Mouse (Mus musculus) thymus, adult 18-20 months (tissue): Measurements from ENCODE around the gene Col16a1.

Source experiments
- DNase-seq, 2 experiments: peaks; one replicate each; pipeline ENCODE4 v3.0.0; 2022; ENCODE audit warnings: mixed read lengths in 2 of 2

Col16a1 gene

DNA sequence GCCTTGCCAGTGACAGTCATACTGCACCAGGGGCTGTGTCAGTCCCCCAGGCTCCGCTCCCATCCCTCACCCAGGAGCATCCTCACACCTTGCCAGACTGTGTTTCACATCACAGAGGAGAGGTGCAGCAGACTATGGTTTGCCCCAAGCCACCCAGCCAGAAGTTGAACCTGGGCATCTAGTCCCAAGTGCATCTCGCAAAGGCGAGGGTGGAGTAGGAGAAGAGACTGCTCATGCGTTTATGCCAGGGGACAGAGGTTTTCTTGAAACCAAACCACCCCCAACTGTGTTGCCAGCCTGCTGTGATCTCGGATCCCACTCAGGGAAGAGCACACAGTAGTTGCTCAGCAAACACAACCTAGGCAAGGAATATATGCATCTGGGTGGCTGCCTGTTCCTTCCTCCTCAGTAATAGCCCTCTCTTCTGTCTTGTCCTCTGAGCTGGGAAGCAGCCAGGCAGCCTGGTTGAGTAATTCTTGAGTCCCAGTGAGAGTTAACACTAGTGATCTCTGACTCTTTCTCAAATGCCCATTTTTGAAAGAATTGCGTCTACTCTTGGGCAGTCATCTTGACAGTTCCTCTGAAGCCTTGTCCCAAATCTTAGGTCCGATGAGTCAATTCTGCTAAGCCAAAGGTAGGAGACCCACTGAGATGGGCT is 83.9 kb downstream of the Col16a1 start:
- no peak for DNase-seq

DNA sequence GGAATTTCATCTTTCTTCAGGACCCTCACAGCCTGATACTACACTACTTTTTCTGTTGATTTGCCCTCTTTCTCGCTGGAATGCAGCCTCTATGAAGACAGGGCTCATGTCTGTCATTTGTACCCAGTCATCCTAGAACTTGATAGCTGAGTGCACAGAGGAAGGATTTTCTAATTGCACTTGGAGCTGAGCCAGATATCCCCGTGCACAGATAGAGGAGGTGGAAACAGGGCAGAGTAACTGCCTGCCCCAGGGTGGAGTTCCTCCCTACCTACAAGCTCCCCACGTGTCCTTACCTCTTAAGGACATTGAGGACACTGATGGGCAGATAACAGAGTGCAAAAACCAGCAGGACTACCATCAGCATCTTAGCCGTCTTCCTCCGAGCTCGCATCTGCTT is 85.8 kb downstream of the Col16a1 start:
- DNase-seq, result no peak

DNA sequence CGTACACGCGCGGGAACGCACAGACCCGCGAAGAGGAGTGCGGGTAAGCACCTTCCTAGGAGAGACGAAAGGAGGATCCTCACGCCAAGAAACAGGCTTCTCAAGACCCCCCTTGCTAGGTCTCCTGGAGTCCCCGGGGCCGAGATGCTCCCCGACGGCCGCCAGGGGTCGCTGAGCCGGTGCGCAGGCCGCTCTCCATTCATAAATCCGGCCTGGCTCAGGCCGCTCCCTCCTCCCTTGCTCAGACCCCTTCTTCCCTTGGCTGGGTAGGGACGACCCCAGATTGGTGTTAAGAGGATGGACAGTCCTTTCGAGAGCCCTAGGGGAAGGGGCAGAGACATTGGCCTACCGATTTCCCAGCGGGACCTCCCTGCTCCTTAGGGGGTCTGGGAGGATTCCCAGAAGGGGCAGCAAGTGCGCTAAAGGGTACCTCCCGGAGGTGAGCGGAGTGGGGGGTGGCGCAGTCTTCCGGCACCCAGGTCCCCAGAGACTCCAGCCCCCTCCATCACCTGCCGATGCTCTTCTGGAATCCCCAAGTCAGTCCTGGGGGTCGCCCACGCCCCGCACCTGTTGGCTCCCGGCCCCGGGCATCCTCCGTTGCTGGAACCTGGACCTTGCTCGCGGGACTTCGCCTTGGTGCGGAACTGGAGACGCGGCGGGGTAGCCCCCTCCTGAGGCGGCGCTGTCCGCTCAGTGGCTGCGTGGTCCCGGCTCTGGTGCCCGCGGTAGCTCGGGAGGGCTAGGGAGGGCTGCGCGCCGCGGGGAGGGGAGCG is 91.0 kb downstream of the Col16a1 start:
- DNase-seq, result peak in 1 of 2 experiments; percentile 22

DNA sequence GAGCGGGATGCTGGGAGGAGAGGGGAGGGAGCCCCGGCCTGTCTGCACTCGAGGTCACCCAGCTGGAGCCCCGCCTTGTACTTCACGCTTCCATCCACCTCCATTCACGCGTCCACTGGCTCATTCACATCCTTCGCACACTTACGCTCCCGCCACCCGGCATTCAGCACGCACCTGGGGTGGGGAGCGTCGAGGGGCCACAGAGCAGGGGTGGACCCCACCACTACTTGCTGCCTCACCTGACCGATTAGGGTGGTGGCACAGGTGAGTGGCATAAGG is 91.5 kb downstream of the Col16a1 start, which contains the start of gene Hcrtr1:
Gene Hcrtr1, minus strand, starts transcription at position 146 of the 279 bp plus-strand sequence.
- DNase-seq, result no peak

DNA sequence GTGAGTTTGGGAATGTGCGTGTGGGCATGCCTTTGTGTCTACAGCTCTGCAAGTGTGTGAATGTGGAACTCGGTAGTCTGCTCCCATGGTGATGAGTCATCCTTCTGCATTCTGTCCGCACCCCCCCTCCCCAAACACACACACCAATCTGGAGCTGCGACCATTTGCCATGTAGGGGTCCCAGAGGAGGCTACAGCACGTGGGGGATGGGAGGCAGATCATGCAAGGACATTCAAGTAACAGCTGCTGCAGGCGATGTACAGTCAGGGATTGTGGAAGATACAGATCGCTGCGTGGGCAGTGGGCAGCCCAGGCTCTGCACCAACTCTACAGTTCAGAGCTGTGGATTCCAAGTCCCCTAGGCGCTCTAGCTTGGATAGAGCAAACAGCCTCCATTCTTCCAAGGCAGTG is 93.4 kb downstream of the Col16a1 start:
- no peak for DNase-seq

DNA sequence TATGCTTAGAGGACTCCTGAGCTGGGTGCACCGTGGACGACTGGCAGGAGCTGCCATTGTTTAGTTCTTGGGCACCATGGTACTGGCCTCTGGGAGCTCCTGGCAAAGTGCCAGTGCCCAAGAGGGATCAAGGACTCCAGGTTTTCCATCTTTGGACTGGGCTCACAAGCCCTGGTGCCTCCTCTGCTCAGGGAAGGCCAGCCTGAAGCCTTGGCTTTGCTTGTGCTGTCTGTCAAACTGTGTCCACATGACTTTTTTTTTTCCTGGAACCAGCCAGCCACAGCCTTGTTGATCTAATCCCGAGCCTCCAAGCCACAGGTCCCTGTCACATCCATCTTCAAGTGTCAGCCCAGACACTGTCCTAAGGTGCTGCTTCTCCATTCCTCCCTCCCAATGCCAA is 94.1 kb downstream of the Col16a1 start:
- no peak for DNase-seq

DNA sequence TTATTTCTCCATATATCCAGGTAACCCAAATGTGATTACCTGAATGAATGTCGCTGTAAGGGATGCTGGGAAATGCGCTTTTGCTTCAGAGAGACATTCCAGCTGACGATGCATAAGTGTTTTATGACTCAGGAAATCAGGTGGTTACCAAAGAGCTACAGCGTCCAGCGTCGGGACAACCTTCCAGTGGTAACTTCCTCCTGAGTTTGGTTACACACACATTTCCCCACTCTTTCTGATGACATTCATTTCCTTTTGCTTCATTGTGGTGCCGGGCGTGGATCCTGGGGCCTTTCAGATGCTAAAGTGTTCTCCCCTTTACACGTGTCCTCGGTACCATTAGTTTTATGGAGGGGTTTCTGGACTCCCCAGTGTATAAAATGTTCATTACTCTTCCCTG is 100.8 kb downstream of the Col16a1 start:
- DNase-seq, result no peak
